Mouse (Mus musculus) ovary, adult 18-20 months (tissue): ENCODE measurements around the gene Ctf1.

Source experiments
- DNase-seq: peaks from one replicate; pipeline ENCODE4 v3.0.0; 2022; ENCODE audit warnings: low spot score, mixed read lengths

The Ctf1 gene

GRCm38 (mm10) chr7:127712461-127713385 lies at the start of gene Ctf1:
TSS of gene Ctf1 (plus strand) at chr7:127712736.
- DNase-seq: peak; percentile 57

GRCm38 (mm10) chr7:127662926-127663325 lies 49.6 kb upstream of the Ctf1 start:
- DNase-seq: no peak

GRCm38 (mm10) chr7:127666066-127666654 lies 46.4 kb upstream of the Ctf1 start:
- DNase-seq: no peak

DNA sequence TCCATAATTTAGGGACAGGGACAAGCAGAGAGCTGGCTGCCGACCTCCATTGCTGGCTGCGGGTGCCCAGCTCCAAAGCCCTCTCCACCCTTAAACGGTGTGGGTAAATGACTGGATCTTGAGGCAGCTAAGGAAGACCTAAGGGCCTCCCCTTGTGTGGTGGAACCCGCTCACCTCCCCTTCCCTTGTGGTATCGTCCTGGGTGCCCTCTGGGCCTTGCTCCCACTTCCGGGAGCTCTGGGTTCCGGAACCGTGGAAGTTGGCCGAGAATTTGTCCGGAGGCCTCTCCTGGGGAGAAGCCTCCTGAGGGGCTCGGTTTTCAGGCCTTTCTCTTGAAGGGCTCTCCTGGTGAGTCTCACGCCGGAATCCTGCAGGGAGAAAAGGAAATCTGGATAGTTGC lies 45.9 kb upstream of the Ctf1 start:
- no peak for DNase-seq

GRCm38 (mm10) chr7:127667171-127667570 lies 45.4 kb upstream of the Ctf1 start:
- DNase-seq: no peak

- DNase-seq: no peak
These were observed 40.4 kb upstream of the Ctf1 start for GRCm38 (mm10) chr7:127671880-127672774.

DNA sequence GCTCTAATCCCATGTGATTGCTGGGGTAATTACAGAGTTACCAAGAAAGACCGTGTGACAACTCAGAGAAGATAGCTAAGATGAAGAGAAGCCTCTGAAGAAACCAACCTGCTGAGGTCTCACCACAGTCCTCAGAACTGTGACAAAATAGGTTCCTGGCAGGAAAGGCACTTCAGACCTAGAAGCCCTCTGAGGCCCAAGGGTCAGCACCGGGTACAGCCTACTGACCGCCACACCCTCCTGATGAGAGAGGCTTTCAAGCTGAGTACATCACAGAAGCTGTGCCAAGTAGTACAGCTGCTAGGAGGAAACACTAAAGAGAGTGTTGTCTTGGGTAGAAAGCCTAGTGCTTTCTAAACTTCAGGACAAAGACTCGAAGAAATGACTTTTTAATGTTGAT lies 39.8 kb upstream of the Ctf1 start:
- no peak for DNase-seq

DNA sequence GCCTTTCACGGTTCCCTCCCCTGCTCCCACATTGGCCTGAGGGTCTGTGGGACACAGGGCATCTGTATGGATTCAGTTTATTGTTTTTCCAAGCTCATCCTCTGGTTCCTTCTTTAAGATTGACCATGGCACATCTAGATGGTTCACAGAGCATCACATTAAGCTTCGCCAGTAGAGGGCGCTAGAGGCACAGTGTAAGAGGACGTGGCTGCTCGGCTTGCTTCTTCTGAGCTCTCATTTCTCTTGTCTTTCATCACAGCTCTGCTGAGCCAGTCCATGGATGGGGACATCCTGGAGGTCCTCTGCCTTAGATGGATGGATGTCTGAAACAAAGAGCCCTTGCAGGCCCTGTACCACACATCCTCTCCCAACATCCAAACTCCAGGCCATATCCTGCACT lies 37.6 kb upstream of the Ctf1 start:
- peak; percentile 72 for DNase-seq

- no peak for DNase-seq
These were observed 37.1 kb upstream of the Ctf1 start for GRCm38 (mm10) chr7:127675391-127675811.

DNA sequence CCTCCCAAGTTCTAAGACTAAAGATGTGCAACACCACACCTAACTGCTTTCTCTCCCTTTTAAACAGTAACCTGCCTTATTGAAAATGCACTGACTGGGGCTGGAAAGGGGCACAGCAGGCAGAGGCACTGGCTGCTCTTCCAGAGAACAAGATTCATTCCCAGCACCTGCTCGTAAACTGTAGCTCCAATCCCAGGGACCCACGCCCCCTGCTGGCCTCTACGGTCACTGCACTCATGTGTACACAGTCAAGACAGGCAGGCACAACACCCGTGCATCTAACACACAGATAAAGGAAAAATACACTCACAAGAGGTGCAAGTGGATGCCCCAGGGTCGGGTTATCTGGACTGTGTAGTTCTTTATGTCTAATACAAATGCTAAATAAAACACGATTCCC lies 35.5 kb upstream of the Ctf1 start:
- no peak for DNase-seq

GRCm38 (mm10) chr7:127677609-127678008 lies 34.9 kb upstream of the Ctf1 start:
- no peak for DNase-seq

GRCm38 (mm10) chr7:127678811-127679210 lies 33.7 kb upstream of the Ctf1 start:
- no peak for DNase-seq

DNA sequence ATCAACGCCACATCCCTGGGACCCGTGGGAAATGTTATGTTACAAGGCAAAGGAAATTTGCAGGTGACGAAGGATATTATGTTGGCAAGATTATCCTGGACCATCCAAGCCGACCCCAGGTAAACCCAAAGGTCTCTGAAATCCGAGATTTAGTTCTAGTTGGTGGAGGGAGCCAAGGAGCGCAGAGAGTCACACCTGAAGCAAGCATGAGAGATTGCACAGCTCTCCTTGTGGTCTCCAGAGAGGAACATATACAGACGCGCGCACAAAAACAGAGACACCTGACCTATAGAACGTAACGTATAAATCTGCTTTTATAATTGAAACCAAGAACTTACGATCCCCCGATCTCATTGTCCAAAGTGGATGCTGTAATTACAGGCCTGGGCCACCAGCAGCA lies 32.0 kb upstream of the Ctf1 start:
- no peak for DNase-seq

GRCm38 (mm10) chr7:127681888-127682553 lies 30.5 kb upstream of the Ctf1 start:
- DNase-seq: peak; percentile 52

DNA sequence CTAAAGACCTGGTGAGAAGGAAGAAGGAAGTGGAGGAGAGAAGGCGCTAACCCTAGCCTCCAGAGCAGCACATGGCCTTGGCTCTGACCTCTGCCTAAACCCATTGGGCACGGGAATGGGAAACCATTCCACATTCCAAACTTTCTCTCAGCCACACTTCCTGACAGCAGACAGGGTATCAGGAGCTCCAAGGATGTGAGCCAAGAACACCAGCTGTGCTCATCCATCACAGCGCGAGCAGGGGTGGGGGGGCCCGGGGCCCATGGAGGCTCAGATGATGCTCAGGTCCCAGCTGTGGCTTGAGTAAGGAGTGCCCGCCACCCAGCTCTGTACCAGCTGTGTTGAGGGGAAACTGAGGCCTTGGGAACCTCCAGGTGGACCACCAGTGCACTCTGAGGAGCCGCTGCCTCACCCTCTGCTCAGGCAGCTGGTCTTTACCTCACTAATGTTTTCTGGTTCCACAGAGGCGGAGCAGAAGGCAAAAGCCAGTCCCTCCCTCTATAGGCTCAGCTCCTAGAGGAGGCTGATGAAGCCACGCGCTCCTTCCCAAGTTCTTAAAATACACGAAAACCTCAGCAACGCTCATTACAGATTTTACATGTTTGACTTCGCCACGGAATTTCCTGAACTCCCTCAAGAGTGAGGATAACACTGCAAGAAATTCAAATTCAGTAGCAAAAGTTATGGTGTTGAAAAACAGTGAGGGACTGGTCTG lies 27.1 kb upstream of the Ctf1 start:
- DNase-seq: no peak

DNA sequence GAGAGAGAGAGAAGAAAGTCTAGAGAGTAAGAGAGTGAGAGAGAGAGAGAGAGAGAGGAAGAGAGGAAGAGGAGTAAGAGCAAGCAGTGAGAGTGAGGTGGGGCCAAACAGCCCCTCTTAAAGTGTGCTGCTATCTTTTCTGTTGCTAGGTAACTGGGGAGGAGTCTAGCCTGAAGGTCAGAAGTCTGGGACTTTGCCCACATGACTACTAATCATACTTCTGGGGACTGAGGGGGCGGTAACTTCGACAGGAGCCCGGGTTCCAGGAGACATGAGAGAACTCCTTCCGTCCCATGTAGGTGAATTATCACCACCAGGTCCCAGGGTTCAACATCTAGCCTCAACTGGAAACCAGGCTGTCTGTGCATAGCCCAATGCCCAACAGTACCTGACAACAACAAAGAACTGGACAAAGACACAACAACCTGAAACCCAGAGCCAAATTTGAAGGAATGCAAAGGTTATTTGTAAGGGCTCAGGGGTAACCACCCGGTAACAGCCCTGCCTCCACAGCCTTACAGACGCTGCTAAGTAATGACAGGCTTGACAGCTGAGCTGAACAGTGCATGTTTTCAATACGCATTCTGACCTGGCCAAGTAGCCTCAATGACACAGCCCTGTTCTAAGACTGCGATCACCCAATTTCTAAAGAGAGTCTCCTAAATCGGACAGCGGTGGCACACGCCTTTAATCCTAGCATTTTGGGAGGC lies 25.6 kb upstream of the Ctf1 start:
- DNase-seq: no peak

- no peak for DNase-seq
These were observed 23.6 kb upstream of the Ctf1 start for GRCm38 (mm10) chr7:127688935-127689334.

DNA sequence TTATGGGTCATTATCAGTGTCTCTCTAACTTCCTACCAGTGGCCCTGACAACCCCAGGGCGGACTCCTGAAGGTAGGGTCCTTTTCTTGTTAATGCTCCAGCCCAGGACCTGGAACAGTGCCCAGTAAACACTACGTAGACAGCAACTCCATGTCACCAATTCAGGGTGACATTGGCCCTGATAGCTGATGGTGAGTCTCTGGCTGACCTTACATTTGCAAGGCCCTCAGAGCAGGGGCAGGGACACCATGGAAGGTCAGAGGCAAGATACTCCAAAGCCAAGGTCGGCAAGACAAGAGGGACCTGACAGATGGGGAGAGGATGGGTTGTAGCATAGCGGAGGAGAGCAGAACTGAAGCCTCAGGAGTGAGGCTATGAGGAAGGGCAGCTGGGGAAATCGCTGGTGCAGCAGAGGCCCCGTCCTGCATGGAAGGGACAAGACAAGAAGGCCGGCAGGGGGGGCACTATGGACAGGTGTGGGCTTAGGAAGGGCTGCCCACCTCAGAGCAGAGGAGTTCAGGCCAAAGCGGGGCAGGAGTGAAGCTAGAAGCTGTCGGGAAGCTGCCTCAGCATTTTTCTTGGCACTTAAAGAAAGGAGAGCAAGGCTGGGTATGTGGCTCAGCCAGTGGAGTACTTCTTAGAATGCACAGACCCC lies 22.8 kb upstream of the Ctf1 start:
- no peak for DNase-seq

DNA sequence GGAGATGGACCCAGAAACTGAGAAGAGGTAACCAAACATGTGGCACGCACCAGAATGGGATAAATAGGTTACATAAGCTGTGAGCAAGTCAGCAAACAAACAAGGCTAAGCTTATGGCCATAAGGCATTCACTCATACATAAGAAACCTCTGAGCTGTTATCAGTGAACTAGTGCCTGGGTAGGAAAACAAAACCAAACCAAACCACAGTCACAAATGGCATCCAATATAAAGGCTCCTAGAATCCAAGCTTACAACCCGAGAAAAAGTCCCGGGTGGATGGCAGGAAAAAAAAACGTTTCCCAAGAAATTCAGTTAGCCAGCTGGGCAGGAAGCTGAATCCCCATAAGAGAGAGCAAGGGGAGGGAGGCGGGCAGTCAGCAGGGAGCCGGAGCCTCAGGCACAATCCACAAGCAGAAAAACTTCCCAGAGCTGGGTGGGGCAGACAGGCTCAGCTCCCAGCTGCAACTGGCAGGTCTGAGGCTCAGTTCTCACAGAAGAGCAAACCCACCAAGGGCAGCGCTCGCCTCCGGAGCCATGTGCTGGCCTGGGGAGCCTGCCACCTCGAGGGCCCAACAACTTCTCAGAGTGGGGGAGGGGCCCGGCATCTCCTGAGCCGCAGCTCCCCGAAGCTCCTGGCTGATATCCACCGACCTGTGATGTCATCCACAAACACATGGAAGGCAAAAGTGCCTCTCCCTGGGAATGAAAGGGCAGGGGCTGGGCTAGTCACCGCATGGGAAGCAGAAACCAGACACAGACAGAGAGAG lies 21.1 kb upstream of the Ctf1 start:
- DNase-seq: peak; percentile 70
